Mouse (Mus musculus) G1E (cell line): ENCODE measurements at regions not wholly inside any gene's neighbourhood (a gene's known extent, or its start where the extent isn't known, plus 50 kb on each side); places are given as distances from the start of the nearest gene placed in this dataset.

Experiments
- CTCF ChIP-seq: IDR thresholded peaks from 2 replicates; pipeline ENCODE4 v1.5.1; 2012; ENCODE audit warnings: low read depth, low read length, inconsistent platforms, mixed read lengths
- GATA1 ChIP-seq: IDR thresholded peaks from 2 replicates; pipeline ENCODE4 v1.6.1; 2012; ENCODE audit warnings: borderline replicate concordance, low read length, inconsistent platforms, mixed read lengths
- GATA2 ChIP-seq: IDR thresholded peaks from 2 replicates; pipeline ENCODE4 v1.6.1; 2012; ENCODE audit warnings: low read depth, low read length, inconsistent platforms, borderline replicate concordance

DNA sequence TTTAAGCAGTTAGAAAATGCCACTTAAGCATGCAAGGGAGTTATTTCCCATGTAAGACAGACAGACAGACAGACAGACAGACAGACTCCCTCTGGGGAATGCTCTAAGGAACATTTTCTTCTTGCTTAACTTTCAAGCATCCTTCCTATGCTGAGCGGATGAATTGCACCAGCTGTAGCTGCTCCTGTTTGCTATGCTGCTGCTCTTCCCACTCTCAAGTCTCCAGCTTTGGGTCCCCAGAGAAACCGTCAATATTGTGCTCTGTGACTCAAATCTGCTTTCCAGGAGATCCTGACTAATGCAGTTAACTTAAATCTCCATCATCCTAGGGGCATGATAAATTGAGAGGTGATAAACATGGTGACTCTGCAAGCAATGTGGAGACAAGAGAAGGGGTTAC lies 918.5 kb downstream of the Defb40 start:
- TF ChIP-seq CTCF (no peak), GATA1 (no peak), GATA2 (no peak)
